Mouse (Mus musculus): ENCODE measurements at regions not wholly inside any gene's neighbourhood (a gene's known extent, or its start where the extent isn't known, plus 50 kb on each side); places are given as distances from the start of the nearest gene placed in this dataset.

- no peak for DNase-seq (ENCODE audit: low spot score)
These were observed 166.2 kb downstream of the Cdh26 start for GRCm38 (mm10) chr2:178596312-178597083.

- no peak for DNase-seq (ENCODE audit: low spot score)
These were observed 166.7 kb downstream of the Cdh26 start for GRCm38 (mm10) chr2:178597084-178597470.

DNA sequence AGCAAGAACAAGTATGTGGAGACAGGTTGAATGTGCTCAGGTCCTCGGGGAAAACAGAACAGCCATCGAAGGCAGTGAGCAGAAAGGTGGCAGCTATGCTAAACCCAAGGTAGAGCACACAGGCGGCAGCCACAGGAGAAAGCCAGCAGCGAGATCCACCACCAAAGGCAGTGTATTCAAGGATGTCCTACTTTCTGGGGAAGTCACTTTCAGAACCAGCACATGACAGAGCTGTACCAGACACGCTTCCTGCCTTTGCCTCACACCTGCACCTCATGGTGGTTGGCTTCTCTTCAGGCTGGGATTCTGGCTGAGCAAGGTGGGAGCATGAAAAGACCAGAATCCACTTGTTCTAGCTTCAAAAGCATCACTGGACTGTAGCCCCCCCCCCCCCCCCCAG lies 168.0 kb downstream of the Cdh26 start:
- DNase-seq (ENCODE audit: low spot score), result no peak

DNA sequence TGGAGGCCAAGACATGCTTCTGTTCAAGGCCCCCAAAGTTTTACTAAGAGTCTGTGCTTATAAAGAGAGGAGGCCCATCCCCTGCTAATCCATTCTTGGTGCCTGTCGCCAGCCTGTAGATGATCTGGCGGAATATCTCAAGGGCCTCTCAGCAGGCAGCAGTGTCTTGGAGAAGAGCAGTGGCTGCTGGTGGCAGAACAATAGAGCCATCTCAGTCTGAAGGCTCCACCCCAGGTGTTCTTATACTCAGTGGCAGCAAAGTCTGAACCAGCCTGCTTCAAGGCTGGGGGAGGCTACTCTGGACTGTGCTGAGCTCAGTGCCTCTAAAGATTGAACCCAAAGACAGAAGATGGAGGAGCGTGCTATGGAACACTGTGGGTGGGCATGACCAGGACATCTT lies 168.5 kb downstream of the Cdh26 start:
- no peak for DNase-seq (ENCODE audit: low spot score)

DNA sequence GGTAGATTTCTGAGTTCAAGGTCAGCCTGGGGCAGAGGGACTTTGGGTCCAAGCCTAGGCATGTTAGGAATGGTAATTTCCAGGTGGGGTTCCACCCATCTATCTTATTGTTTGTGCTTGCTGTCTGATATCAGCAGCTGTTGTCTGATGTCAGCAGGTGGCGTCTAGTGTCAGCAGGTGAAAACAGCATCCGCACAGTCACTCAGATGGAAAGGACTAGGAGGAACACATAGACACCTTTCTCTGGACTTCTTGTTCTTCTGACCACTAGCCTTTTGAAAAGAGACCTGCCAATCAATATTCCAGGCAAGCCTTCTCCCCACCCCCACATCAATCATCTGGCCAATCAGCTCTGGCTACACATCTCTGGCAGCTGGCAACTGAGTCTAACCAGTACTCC lies 173.1 kb downstream of the Cdh26 start:
- no peak for DNase-seq (ENCODE audit: low spot score)

GRCm38 (mm10) chr2:178606733-178607132 lies 176.4 kb downstream of the Cdh26 start:
- DNase-seq (ENCODE audit: low spot score), result no peak

DNA sequence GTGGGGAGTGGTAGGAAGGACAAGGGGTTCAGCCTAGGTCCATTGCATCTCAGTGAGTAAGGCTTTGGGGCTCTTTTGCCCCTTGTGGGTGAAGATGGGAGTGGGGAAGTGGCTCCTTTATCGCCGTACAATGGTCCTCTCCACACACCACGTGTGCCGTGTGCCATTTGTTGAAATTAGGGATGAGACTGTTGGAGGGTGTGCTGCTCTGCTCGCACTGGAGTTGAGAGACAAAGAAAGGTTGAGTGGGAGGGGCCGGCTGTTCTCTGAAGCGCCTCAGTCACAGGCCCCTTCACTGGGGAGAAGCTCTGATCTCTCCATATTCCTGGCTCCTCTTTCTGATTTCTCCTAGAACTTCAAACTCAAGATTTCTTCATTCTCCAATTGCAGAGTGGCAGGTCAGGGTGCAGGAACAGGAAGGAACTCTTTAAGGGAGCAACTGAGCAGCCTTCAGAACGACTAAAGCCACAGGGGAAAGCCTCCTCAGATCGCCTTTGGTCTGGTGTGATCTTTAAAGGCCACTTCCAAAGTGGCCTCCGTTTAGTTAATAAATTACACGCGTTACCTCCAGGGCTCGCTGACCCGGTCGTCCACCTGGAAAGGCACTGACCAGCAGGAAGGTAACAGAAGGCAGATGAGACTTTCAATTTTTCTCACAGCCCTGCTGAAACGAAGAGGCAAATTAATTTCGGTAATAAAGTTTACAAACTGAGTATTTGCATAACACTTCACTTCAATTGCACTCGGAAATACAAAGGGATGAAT lies 180.1 kb downstream of the Cdh26 start:
- DNase-seq (ENCODE audit: low spot score), result no peak

DNA sequence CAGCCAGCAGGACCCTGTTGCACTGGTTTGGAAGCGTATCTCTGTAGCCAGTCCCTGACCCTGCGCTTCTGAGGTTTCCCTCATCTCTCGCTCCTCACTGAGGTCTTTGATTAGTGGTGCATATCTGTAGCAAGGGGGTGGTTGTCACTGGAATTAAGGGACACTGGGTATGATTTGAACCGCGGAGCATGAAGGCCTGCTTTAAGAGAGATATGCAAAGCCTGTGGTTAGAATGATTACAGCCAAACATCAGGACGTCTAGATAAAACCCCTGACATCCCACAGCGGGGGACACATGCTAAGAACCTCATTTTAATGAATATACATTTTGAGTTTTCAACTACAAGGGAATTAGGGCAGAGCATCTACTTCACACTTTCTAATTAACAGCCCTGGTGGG lies 184.4 kb downstream of the Cdh26 start:
- DNase-seq (ENCODE audit: low spot score), result no peak

DNA sequence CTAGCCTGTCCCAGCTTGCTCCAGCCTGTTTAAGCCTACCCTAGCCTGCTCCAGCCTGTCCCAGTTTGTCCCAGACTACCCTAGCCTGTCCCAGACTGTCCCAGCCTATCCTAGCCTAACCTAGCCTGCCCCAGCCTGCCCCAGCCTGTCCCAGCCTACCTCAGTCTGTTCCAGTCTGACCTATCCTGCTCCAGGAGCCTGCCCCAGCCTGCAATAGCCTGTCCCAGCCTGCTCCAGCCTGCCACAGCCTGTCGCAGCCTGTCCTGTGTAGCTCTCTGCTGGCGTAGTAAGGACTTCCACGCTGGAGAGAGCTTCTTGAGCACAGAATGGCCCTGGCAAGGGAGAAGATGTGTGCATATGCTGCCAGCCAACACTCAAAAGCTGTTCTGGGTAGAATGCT lies 192.5 kb downstream of the Cdh26 start:
- no peak for DNase-seq (ENCODE audit: low spot score)

- DNase-seq (ENCODE audit: low spot score), result no peak
These were observed 194.1 kb downstream of the Cdh26 start for GRCm38 (mm10) chr2:178624475-178624874.

DNA sequence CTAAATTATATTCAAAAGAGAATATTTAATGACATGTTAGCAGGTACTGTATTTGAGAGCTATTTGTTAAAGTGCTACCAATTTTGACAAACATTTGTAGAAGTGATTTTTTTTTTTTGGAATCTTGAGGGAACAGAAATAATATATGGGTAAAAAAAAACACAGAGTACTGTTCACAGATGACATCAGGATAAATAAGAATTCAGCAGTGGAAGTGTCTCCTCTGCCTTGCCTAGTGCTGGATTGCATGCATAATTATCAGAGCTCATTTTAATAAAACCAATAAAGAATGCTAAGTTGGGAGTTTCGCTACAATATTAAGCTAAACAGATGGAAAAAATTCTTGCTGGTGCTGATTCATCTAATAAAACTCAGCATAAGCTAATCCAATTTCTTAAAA lies 194.6 kb downstream of the Cdh26 start:
- DNase-seq (ENCODE audit: low spot score), result no peak

DNA sequence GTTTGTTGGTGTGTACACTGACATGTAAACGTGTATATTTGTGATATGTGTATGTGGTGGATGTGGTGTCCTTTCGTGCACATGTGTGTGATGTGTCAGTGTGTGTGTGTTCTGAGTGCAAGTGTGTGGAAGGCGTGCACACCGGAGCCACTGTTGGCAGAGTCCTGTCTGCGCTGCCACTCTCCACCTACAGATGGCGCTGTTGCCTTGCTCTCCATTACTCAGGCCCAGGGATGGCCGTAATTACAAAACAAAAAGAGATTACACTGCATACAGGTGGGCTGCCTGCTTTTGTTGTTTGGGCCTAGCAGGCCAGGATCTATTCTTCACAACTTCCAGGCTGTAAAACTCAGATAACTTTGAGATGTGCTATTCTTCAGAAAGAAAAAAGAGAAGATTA lies 199.4 kb downstream of the Cdh26 start:
- DNase-seq (ENCODE audit: low spot score), result peak; percentile 82

DNA sequence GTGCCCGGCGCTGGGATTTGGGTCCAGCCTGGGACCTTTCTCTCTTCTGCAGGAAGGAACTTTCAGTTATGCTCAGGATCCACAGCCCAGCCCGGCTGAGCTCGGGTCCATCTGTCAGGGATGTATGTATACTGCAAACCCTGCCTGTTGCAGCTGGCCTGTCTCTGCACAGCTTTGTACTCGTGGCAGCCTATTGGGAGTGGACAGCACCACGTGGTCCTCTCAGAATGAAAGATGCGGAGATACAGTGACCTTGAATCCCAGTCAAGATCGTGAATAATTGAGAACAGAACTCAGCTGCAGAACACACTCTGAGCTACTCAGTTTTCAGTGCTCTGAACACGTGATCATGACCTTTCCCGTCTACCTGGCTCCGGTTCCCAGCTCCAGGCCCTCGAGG lies 200.2 kb downstream of the Cdh26 start:
- no peak for DNase-seq (ENCODE audit: low spot score)

DNA sequence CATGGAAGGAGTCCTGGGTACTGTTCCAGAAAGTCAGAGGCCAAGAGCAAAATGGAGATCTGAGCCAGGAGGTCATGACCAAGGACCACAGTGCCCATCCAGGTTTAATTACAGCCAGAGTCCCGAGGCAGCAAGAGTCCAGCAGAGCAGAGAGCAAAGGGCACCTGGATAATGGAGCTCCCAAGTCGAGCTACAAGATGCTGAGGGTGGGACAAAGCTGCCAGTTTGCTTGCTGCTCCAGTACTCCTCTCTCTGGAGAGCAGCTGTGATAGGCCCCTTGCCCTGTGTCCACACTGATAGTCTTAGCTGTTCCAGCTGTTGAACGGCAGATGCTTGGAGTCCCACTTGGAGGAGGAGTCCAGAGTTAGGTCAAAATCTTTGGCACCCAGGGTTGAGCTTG lies 201.0 kb downstream of the Cdh26 start:
- DNase-seq (ENCODE audit: low spot score), result no peak

DNA sequence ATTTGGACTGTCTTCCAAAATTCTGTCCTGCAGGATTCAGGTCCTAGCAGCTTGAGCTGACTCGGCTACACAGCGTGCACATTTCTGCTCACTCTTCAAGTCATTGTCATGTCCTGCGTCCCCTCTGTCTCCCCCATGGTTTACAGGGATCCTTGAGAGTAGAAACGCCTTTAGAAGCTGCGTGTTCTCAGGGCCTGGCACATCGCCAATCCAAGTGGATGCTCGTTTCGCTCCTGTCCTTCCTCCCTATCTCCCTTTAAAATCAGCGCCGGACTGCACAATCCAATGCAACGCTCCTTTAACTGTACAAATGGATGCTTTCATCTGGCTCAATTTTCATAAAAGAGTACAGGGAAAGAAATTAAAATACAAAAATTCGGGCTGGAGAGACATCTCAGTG lies 201.6 kb downstream of the Cdh26 start:
- DNase-seq (ENCODE audit: low spot score), result no peak

DNA sequence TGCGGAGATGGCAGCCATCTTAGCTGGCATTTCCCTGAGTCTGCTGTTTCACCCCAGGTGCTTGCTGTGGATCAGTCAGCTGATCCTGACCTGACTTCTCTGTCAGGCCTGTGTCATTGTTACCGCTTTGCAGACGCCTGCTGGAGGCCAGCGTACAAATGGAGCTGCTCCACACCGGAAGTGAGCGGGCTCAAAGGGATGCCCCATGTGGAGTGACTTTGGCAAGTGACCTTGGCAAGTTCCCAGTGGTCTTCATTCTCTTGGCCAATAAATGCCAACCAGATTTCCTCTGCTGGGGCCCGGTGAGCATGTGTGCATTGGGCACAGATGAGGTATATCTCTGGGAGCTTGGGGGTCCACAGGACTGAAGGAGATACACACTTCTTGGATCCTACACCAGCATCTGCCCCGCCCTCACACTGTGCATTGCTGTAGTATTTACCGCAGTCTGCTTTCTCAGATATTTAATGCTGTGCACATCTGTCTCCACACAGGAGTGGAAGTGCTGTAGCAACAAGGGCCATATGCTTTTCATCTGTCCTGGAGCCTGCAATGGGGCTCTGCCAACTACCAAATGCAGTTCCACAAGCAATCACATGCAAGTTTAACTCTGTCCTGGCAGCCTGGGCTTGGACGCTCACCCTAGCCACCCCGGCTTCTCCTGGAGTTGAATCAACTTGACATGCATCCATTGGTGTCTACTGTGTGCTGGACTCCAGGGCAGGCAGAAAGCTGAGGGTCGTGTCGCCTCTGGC lies 202.7 kb downstream of the Cdh26 start:
- no peak for DNase-seq (ENCODE audit: low spot score)

GRCm38 (mm10) chr2:178634116-178634515 lies 203.8 kb downstream of the Cdh26 start:
- peak; percentile 75 for DNase-seq (ENCODE audit: low spot score)

GRCm38 (mm10) chr2:178635685-178636084 lies 205.4 kb downstream of the Cdh26 start:
- peak; percentile 54 for DNase-seq (ENCODE audit: low spot score)

DNA sequence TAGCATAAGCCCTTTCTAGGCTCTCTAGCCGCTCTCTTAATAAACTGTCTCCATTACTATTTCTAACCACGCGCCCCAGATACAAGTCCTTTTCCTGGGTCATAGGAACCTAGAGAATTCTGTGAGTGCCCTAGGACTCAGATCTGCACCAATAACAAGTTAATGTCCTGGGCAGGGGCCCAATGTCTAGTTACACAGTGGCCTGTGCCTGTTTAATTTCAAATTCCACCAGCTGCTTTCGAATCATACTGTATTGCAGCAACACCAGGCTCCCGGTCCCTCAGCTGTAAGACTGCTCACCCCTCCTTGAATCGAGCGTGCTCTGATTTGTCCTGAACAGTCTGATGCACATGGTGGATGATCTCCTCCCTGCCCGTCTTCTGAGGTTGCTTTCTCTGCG lies 206.6 kb downstream of the Cdh26 start:
- DNase-seq (ENCODE audit: low spot score), result no peak

DNA sequence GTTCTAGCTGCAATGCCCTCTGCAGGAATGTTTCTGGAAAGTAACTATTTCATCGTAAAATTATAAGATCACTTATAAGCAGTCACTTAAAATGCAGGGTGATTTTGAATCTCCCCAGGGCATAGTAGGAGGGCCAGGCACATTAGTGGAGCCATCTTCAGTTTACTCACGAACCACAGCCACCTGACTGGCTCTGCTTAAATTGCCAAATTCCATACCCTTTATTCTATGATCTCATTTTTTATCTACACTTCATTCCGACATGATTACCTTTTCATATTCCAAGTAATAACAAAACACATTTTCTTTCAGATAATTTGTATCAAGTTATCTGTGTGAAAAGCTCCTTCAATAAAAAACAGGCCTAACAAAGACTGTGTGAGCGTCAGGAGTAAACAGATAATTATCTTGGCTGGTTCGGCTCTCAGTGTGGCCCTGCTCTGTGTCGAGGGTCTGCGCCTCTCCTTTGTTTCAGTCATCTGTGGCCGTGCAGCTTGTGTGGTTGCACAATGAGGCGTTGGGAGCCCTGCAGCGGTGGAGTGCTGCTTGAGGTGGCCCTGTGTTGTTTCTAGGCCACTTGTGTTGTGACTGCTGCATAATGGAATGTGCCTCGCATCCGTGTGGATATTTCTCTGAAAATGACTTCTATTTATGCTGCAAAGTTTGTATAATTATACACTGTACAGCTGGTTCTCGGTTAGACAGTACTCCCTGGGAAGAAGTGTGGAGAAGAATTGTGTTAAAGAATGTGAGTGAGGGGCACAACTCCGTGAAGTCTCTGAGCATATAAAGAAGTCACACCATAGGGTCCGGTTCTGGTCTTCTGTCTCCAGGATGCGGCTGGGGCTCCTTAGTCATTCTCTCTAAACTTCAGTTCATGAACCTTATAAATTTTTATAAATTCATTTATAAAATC lies 212.1 kb downstream of the Cdh26 start:
- peak; percentile 65 for DNase-seq (ENCODE audit: low spot score)

- DNase-seq (ENCODE audit: low spot score), result no peak
These were observed 212.7 kb downstream of the Cdh26 start for GRCm38 (mm10) chr2:178643053-178643402.

DNA sequence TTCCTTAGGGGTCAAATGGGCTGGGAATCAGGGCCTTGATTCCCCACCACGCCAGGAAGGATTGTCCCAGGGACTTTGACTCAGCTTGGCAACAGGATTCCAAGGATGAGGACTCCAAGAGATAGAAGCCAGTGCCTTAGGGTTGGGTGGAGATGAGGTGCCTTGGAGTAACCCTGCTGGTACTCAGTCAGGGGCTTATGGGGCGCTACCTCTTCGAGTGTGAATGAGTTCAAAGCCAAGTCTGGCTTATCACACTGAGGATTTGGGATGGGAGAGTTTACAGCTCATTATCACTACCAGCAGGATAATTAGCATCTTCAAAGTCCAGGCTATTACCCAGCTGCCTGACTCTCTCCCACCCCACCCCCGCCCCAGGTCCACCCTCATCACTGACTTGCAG lies 213.5 kb downstream of the Cdh26 start:
- no peak for DNase-seq (ENCODE audit: low spot score)
